Mouse (Mus musculus) gastrocnemius, adult 2 months (tissue): ENCODE results near the gene Sfrp2. TPM values are rescaled to one million over a fixed set of nuclear protein-coding genes. Genes with fewer than 3 reads are reported as not detected.
A peak's percentile ranks its signal among the peaks of the same experiment; 100 is the strongest.

Experiments used
- DNase-seq: peaks from one replicate; pipeline ENCODE4 v3.0.0; 2022
- H3K27ac ChIP-seq: fragments of 200-600 bp; 2 replicates; pipeline ENCODE4 v1.8.1; 2022; ENCODE audit warnings: mild to moderate bottlenecking
- H3K4me3 ChIP-seq: fragments of 200-600 bp; 2 replicates; pipeline ENCODE4 v1.8.1; 2022; ENCODE audit warnings: mild to moderate bottlenecking, moderate library complexity
- CTCF ChIP-seq: fragments of 200-600 bp; IDR thresholded peaks from 2 replicates; pipeline ENCODE4 v1.8.1; 2022; ENCODE audit warnings: antibody characterized with exemption, mild to moderate bottlenecking, moderate library complexity
- intact Hi-C: fragments of 180-260 bp; cut with DNase I; formaldehyde crosslinking; loops from one replicate; pipeline ENCODE4 v1.15.1; 2025
- total RNA-seq, 2 experiments: library from RNA; stranded (reverse); gene quantifications; 2 replicates each; pipeline ENCODE4 v1.2.3; 2021

Gene Sfrp2
- total RNA-seq, 2 experiments from 2014 or later = 1.2 to 7.1 TPM

DNA sequence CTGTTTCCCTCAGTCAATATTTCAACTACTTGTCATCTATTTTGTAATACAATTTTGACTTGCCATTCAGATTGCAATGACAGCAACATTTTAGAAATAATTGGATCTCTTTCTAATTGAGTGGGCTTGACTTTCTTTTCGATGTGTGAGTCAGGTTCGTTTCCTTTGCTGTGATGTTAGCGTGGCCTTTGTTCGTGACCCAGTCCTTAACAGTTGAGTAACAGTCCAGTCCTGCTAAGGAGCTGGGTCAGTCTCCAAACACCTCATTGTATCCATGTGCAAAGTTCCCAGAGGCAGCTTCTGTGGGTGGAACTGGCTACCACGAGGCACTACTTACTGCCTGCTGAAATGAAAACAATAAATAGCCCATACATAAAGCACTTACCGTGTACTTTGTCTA is 10.5 kb upstream of the Sfrp2 start:
- DNase-seq = no peak
- TF ChIP-seq CTCF = no peak
- Histone ChIP-seq H3K27ac (no peak overlapping the region), H3K4me3 (no peak overlapping the region)
- intact Hi-C loops = no loop called here

- no peak for DNase-seq
- intact Hi-C loops = loop anchor here (5.0 kb wide), 1 partner anchor 265 kb away; no protein-coding TSS in a partner anchor
- Histone ChIP-seq H3K4me3 (no peak overlapping the region), H3K27ac (no peak overlapping the region)
- TF ChIP-seq CTCF = peak; percentile 18; the same call in 1 of the 2 replicates
These were observed 3.8 kb upstream of the Sfrp2 start for GRCm38 (mm10) chr3:83762361-83762760.

GRCm38 (mm10) chr3:83763551-83764548 is 2.3 kb upstream of the Sfrp2 start:
- H3K27ac ChIP-seq = no peak overlapping the region
- TF ChIP-seq CTCF = peak; percentile 81
- DNase-seq = peak; percentile 85
- intact Hi-C loops = loop anchor here (5.0 kb wide), 1 partner anchor 267 kb away; no protein-coding TSS in a partner anchor
- H3K4me3 ChIP-seq = peak overlapping the region; percentile 64

GRCm38 (mm10) chr3:83766726-83767070 is 577 bp downstream of the Sfrp2 start:
- no peak for TF ChIP-seq CTCF
- Histone ChIP-seq H3K27ac (no peak overlapping the region; the same call in 1 of the 2 replicates), H3K4me3 (peak overlapping the region; percentile 71)
- DNase-seq = peak; percentile 31
- intact Hi-C loops = loop anchor here (5.0 kb wide), 1 partner anchor 464 kb away; no protein-coding TSS in a partner anchor

DNA sequence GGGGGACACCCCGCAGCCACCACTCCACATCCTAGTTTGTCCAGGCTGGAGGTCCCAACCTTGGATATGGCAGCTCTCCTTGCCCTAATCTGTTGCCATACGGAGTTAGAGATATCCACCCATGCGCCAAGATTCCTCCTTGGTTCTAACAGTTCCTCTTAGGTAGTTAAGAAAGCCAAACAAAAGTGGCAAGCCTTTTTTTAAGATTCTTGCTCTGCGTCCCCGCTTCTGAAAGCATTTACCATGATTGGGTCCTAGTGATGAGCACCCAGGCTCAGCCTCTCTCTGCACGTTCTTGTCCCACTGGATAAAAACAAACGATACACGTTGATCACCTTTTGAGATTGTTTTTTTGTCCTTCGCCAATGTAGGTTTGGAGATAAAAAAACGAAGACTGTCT is 1.0 kb downstream of the Sfrp2 start:
- Histone ChIP-seq H3K4me3 (peak overlapping the region; percentile 71), H3K27ac (no peak overlapping the region)
- intact Hi-C loops = loop anchor here (5.0 kb wide), 1 partner anchor 465 kb away; no protein-coding TSS in a partner anchor
- no peak for TF ChIP-seq CTCF
- DNase-seq = no peak

GRCm38 (mm10) chr3:83768293-83769035 is 2.3 kb downstream of the Sfrp2 start:
- Histone ChIP-seq H3K4me3 (peak overlapping the region; percentile 30), H3K27ac (no peak overlapping the region)
- no peak for DNase-seq
- intact Hi-C loops = loop anchor here (5.0 kb wide), 1 partner anchor 466 kb away; no protein-coding TSS in a partner anchor
- no peak for TF ChIP-seq CTCF

DNA sequence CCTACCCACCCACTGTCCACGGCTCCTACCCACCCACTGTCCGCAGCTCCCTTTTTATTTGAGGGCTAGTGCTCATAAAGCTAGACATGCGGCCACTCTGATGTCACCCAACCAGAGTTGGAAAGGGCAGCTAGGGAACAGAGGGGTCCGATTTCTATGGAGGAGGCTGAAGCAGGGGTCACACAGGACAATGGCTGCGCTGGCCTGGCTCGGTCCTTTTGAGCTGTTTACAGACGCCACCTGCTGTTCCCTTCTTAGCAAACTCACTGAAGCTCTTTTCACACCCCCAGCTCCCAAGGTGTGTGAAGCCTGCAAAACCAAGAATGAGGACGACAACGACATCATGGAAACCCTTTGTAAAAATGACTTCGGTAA is 2.9 kb downstream of the Sfrp2 start:
- Histone ChIP-seq H3K27ac (no peak overlapping the region), H3K4me3 (no peak overlapping the region)
- intact Hi-C loops = loop anchor here (5.0 kb wide), 1 partner anchor 467 kb away; no protein-coding TSS in a partner anchor
- TF ChIP-seq CTCF = peak; percentile 20; the same call in 1 of the 2 replicates
- no peak for DNase-seq

GRCm38 (mm10) chr3:83771160-83771869 is 5.2 kb downstream of the Sfrp2 start:
- TF ChIP-seq CTCF = no peak
- Histone ChIP-seq H3K4me3 (no peak overlapping the region), H3K27ac (no peak overlapping the region)
- intact Hi-C loops = no loop called here
- DNase-seq = no peak

DNA sequence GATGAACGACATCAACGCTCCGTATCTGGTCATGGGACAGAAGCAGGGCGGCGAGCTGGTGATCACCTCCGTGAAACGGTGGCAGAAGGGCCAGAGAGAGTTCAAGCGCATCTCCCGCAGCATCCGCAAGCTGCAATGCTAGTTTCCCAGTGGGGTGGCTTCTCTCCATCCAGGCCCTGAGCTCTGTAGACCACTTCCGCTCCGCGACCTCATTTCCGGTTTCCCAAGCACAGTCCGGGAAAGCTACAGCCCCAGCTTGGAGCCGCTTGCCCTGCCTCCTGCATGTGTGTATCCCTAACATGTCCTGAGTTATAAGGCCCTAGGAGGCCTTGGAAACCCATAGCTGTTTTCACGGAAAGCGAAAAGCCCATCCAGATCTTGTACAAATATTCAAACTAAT is 7.2 kb downstream of the Sfrp2 start:
- DNase-seq = no peak
- TF ChIP-seq CTCF = no peak
- intact Hi-C loops = no loop called here
- no peak overlapping the region for H3K4me3 ChIP-seq
- H3K27ac ChIP-seq = no peak overlapping the region

DNA sequence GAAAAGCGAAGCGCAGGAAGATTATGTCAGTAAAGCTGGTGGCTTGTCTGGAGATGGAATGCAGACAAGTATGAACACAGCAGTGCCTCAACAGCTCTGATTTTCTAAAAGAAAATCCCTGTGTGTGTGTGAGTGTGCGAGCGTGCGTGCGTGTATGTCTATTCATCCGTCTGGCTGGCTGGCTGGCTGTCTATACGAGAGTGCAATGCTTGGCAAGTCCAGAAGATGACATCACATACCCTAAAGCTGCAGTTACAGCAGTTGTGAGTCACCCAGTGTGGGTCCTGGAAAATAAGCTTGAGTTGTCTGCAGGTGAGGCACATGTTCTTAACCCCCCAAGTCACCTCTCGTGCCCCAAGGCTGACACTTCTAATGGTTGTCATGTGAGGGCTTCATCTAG is 9.3 kb downstream of the Sfrp2 start:
- no peak overlapping the region for H3K27ac ChIP-seq
- DNase-seq = no peak
- no peak for TF ChIP-seq CTCF
- no peak overlapping the region for H3K4me3 ChIP-seq
- intact Hi-C loops = no loop called here

GRCm38 (mm10) chr3:83781460-83782222 is 15.5 kb downstream of the Sfrp2 start:
- TF ChIP-seq CTCF = no peak
- intact Hi-C loops = no loop called here
- no peak for DNase-seq
- no peak overlapping the region for H3K27ac ChIP-seq
- no peak overlapping the region for H3K4me3 ChIP-seq
